8 mouse cellular contexts compared by ENCODE assay signal in the genomic region with DNA sequence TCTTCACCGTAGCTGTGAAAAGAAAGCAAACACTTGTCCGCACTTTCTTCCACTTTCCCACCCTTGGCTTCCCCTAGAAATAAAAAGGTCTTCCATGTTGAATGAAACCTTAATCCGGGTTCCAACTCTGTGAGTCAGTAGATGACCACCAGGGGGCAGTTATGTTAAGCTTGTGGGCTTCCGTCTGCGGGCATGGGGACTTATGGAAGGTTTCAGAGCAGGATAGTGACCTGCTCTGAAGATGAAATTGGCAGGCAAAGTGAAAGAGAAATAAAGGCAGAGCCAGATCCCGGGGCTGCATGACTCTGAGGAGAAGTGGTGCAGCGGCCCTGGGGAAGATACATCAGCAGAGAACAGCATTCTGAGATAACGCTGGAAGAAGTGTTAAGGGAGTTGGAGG.
DNase-seq lines count a peak whose midpoint lies in the region; ATAC-seq and TF ChIP-seq lines count a peak whose summit lies in the region.

No protein-coding gene starts in this region.

- H3K27me3 ChIP-seq in midbrain, embryonic 10.5 days (ENCODE audit: low read depth, poor library complexity, severe bottlenecking), result peaks cover 7% of the 10 kb centered on the region
- no peaks in the 10 kb centered on the region for H3K27me3 ChIP-seq in midbrain, embryonic 15.5 days (replicated peaks)
- no peaks in the 10 kb centered on the region for H3K27me3 ChIP-seq in intestine, postnatal 0 days (replicated peaks; ENCODE audit: control insufficient read depth, insufficient read depth, low read length)
- H3K27me3 ChIP-seq in midbrain, postnatal 0 days (ENCODE audit: insufficient read depth, low read length), result no peaks in the 10 kb centered on the region
- H3K27me3 ChIP-seq in stomach, embryonic 14.5 days (ENCODE audit: control insufficient read depth, insufficient read depth, low read length), result no peaks in the 10 kb centered on the region

- ATAC-seq in midbrain, embryonic 15.5 days (replicated peaks), result no peak; the same call in 1 of the 2 replicates
- ATAC-seq in intestine, postnatal 0 days, result no peak
- ATAC-seq in midbrain, postnatal 0 days (ENCODE audit: low FRiP score), result no peak
- ATAC-seq in stomach, embryonic 14.5 days (ENCODE audit: insufficient number of reproducible peaks, insufficient read depth, low FRiP score, low read depth), result no peak

- no peak overlapping the region; the same call in 1 of the 2 replicates for H3K4me2 ChIP-seq in midbrain, embryonic 15.5 days
- H3K4me2 ChIP-seq in intestine, postnatal 0 days (replicated peaks; ENCODE audit: low read depth), result peak overlapping the region; percentile 43
- no peak overlapping the region for H3K4me2 ChIP-seq in midbrain, postnatal 0 days (ENCODE audit: low read depth, low read length, poor library complexity, severe bottlenecking)
- 0 out of 2 replicates have a peak overlapping the region, but pooled peaks have one; percentile 18 for H3K4me2 ChIP-seq in stomach, embryonic 14.5 days (replicated peaks; ENCODE audit: low read depth, low read length)

- H3K4me1 ChIP-seq in midbrain, embryonic 10.5 days, result no peaks in the 10 kb centered on the region; the same call in 1 of the 2 replicates
- 0 out of 2 replicates have a peak, but pooled peaks cover 3% of the 10 kb centered on the region for H3K4me1 ChIP-seq in midbrain, embryonic 15.5 days
- H3K4me1 ChIP-seq in intestine, postnatal 0 days (replicated peaks; ENCODE audit: control insufficient read depth, insufficient read depth, low read length), result 0 out of 2 replicates have a peak, but pooled peaks cover 2% of the 10 kb centered on the region
- H3K4me1 ChIP-seq in midbrain, postnatal 0 days (ENCODE audit: insufficient read depth, low read length), result no peaks in the 10 kb centered on the region
- H3K4me1 ChIP-seq in stomach, embryonic 14.5 days (ENCODE audit: control insufficient read depth, insufficient read depth, low read length), result 0 out of 2 replicates have a peak, but pooled peaks cover 3% of the 10 kb centered on the region

- H3K4me3 ChIP-seq in midbrain, embryonic 10.5 days, result no peak overlapping the region
- no peak overlapping the region for H3K4me3 ChIP-seq in midbrain, embryonic 15.5 days
- H3K4me3 ChIP-seq in intestine, postnatal 0 days (ENCODE audit: low read depth, low read length), result no peak overlapping the region
- no peak overlapping the region for H3K4me3 ChIP-seq in midbrain, postnatal 0 days (ENCODE audit: low read depth, low read length)
- H3K4me3 ChIP-seq in stomach, embryonic 14.5 days (ENCODE audit: low read depth, low read length), result no peak overlapping the region

- 0 out of 2 replicates have a peak overlapping the region, but pooled peaks have one; percentile 61 for H3K27ac ChIP-seq in midbrain, embryonic 10.5 days (replicated peaks)
- no peak overlapping the region for H3K27ac ChIP-seq in midbrain, embryonic 15.5 days
- H3K27ac ChIP-seq in intestine, postnatal 0 days (ENCODE audit: low read depth, low read length), result no peak overlapping the region
- H3K27ac ChIP-seq in midbrain, postnatal 0 days (ENCODE audit: low read depth, low read length), result no peak overlapping the region
- no peak overlapping the region for H3K27ac ChIP-seq in stomach, embryonic 14.5 days (ENCODE audit: low read length)

- TF ChIP-seq CTCF in intestine, postnatal 0 days (IDR thresholded peaks at IDR 0.05; ENCODE audit: low read depth), result peak; percentile 88
- peak; percentile 86 for TF ChIP-seq CTCF in midbrain, postnatal 0 days (IDR thresholded peaks at IDR 0.05)

- no peaks in the 10 kb centered on the region for H3K9me3 ChIP-seq in midbrain, embryonic 10.5 days (replicated peaks)
- H3K9me3 ChIP-seq in midbrain, embryonic 15.5 days, result no peaks in the 10 kb centered on the region
- no peaks in the 10 kb centered on the region for H3K9me3 ChIP-seq in intestine, postnatal 0 days (ENCODE audit: control insufficient read depth)
- no peaks in the 10 kb centered on the region for H3K9me3 ChIP-seq in midbrain, postnatal 0 days (ENCODE audit: low read length)
- H3K9me3 ChIP-seq in stomach, embryonic 14.5 days (ENCODE audit: control insufficient read depth, low read depth, low read length), result no peaks in the 10 kb centered on the region

- no peak overlapping the region for H3K9ac ChIP-seq in midbrain, embryonic 15.5 days
- H3K9ac ChIP-seq in intestine, postnatal 0 days (ENCODE audit: low read depth, low read length), result no peak overlapping the region
- H3K9ac ChIP-seq in midbrain, postnatal 0 days (replicated peaks; ENCODE audit: low read length, poor library complexity, severe bottlenecking), result no peak overlapping the region
- no peak overlapping the region for H3K9ac ChIP-seq in stomach, embryonic 14.5 days (replicated peaks; ENCODE audit: low read depth, low read length)

- no peaks in the 10 kb centered on the region for H3K36me3 ChIP-seq in midbrain, embryonic 10.5 days
- no peaks in the 10 kb centered on the region for H3K36me3 ChIP-seq in midbrain, embryonic 15.5 days (replicated peaks)
- no peaks in the 10 kb centered on the region for H3K36me3 ChIP-seq in intestine, postnatal 0 days (ENCODE audit: control insufficient read depth, insufficient read depth)
- H3K36me3 ChIP-seq in midbrain, postnatal 0 days (ENCODE audit: insufficient read depth, low read length), result no peaks in the 10 kb centered on the region
- no peaks in the 10 kb centered on the region for H3K36me3 ChIP-seq in stomach, embryonic 14.5 days (ENCODE audit: control insufficient read depth, insufficient read depth, low read length)

- intact Hi-C loops in left cerebral cortex, postnatal 25 days (cut with DNase I), result loop anchor here (1.0 to 2.0 kb wide), 2 partner anchors 501 to 527 kb away; no protein-coding TSS in a partner anchor

- 34% methylated on average over 8 of the region's 8 CpGs for WGBS in midbrain, embryonic 10.5 days
- 24% methylated on average over 8 of the region's 8 CpGs for whole genome bisulfite sequencing in midbrain, embryonic 15.5 days
- WGBS in intestine, postnatal 0 days, result 29% methylated on average over 8 of the region's 8 CpGs
- WGBS in midbrain, postnatal 0 days, result 20% methylated on average over 8 of the region's 8 CpGs
- WGBS in stomach, embryonic 14.5 days, result 29% methylated on average over 8 of the region's 8 CpGs

- DNase-seq in midbrain, embryonic 10.5 days (ENCODE audit: low spot score), result peak; percentile 72
- peak; percentile 91 for DNase-seq in embryo, embryonic 10 days (ENCODE audit: low spot score)
- peak; percentile 64 to 81 for DNase-seq in gastrocnemius, postnatal 4 days (ENCODE audit: low spot score in 2 of 2)
- peak; percentile 66 to 80 for DNase-seq in left cerebral cortex, postnatal 25 days (ENCODE audit: low spot score in 2 of 2)
- peak; percentile 93 for DNase-seq in midbrain, postnatal 0 days (ENCODE audit: low spot score)

Comparison
In these comparisons a context has a peak if more than half of its experiments do, and no peak if none do; other contexts are left out.
1. H3K4me2 ChIP-seq: peak in intestine, postnatal 0 days (single experiment) and stomach, embryonic 14.5 days (single experiment); none in midbrain, embryonic 15.5 days (single experiment) and midbrain, postnatal 0 days (single experiment).
2. Peak in every context shown above with its lines, with median percentiles within 50 percentile points of each other: DNase-seq.